Mouse (Mus musculus) forebrain, embryonic 12.5 days (tissue): ENCODE measurements at regions not wholly inside any gene's neighbourhood (a gene's known extent, or its start where the extent isn't known, plus 50 kb on each side); places are given as distances from the start of the nearest gene placed in this dataset.

Experiments used
- ATAC-seq: fragments of 200-750 bp; cut with Nextera tagmentation; 2 replicates; pipeline ENCODE4 v1.8.0; 2017; ENCODE audit warnings: moderate TSS enrichment; ENCODE audit not compliant: low FRiP score
- H3K27ac ChIP-seq: fragments of 300-500 bp; sonication (generic); 2 replicates; pipeline ENCODE4 v1.5.1; 2016; ENCODE audit warnings: mild to moderate bottlenecking
- H3K27me3 ChIP-seq: fragments of 300-500 bp; sonication (generic); 2 replicates; pipeline ENCODE4 v1.6.1; 2016; ENCODE audit warnings: mild to moderate bottlenecking
- H3K36me3 ChIP-seq: fragments of 300-500 bp; sonication (generic); replicated peaks from 2 replicates; pipeline ENCODE4 v1.6.1; 2016; ENCODE audit warnings: mild to moderate bottlenecking
- H3K4me1 ChIP-seq: fragments of 300-500 bp; sonication (generic); 2 replicates; pipeline ENCODE4 v1.6.1; 2016
- H3K4me2 ChIP-seq: fragments of 300-500 bp; sonication (generic); 2 replicates; pipeline ENCODE4 v1.6.1; 2016; ENCODE audit warnings: mild to moderate bottlenecking, moderate library complexity
- H3K4me3 ChIP-seq: fragments of 300-500 bp; sonication (generic); replicated peaks from 2 replicates; pipeline ENCODE4 v1.5.1; 2016; ENCODE audit warnings: mild to moderate bottlenecking
- H3K9ac ChIP-seq: fragments of 300-500 bp; sonication (generic); 2 replicates; pipeline ENCODE4 v1.6.1; 2016; ENCODE audit warnings: mild to moderate bottlenecking
- H3K9me3 ChIP-seq: fragments of 300-500 bp; sonication (generic); 2 replicates; pipeline ENCODE4 v1.6.1; 2016
- WGBS: fragments of 180-500 bp; shearing (Covaris S2); methylation state at CpG from one replicate; pipeline ENCODE4 v1.1.7; 2016; 5-methylcytosine and 5-hydroxymethylcytosine counted together

DNA sequence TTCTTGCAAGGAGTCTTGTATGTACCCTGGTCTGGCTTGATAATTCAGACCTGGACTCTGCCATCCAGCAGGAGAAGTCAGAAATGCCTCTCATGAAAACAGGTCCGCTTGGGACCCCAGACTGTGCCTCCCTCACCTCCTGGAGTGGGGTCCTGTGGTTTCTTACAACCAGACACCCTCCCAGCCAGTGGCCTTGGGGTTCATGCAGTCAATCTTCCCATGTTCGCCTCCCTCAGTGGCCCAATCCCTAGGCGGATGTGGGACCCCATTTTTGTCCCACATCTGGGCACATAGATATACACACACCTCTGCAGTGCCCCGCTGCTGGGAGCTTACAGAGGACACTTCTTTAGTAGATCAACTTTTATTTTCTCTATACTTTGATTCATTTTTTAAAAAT, 217.7 kb downstream of the Lrfn2 start:
- no peaks in the 10 kb centered on the region for H3K27me3 ChIP-seq
- H3K36me3 ChIP-seq = no peaks in the 10 kb centered on the region
- no peak overlapping the region for H3K9ac ChIP-seq
- H3K4me3 ChIP-seq = no peak overlapping the region
- no peak for ATAC-seq
- H3K27ac ChIP-seq = no peak overlapping the region
- no peaks in the 10 kb centered on the region for H3K9me3 ChIP-seq
- H3K4me2 ChIP-seq = no peak overlapping the region
- no peaks in the 10 kb centered on the region for H3K4me1 ChIP-seq
- 86% methylated on average over 4 of the region's 4 CpGs for WGBS

DNA sequence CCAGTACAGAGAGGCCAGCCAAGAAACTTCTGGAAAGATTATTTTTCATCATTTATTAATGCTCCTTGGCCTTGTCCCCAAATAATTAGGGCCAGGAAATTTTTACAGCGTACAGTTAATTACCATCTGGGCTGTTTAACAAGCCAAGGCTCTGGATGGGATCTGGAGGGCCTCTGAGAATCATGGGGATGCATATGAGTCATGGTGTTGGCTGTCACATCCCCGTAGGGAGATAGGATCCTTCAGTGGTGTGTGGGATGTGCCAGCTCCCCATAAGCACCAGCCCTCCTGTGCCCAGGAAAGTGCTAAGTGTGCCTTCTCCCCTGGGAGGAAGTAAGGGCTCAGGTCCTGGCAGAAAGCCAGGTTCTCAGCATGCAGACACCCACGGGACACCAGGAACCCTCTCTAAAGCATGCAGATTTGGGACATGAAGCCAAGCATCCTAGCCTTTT, 218.8 kb downstream of the Lrfn2 start:
- no peak overlapping the region for H3K4me2 ChIP-seq
- no peaks in the 10 kb centered on the region for H3K9me3 ChIP-seq
- no peak overlapping the region for H3K4me3 ChIP-seq
- no peaks in the 10 kb centered on the region for H3K27me3 ChIP-seq
- no peak overlapping the region for H3K27ac ChIP-seq
- H3K9ac ChIP-seq = no peak overlapping the region
- ATAC-seq = no peak
- H3K4me1 ChIP-seq = no peaks in the 10 kb centered on the region
- H3K36me3 ChIP-seq = no peaks in the 10 kb centered on the region
- 83% methylated on average over 3 of the region's 3 CpGs for WGBS

DNA sequence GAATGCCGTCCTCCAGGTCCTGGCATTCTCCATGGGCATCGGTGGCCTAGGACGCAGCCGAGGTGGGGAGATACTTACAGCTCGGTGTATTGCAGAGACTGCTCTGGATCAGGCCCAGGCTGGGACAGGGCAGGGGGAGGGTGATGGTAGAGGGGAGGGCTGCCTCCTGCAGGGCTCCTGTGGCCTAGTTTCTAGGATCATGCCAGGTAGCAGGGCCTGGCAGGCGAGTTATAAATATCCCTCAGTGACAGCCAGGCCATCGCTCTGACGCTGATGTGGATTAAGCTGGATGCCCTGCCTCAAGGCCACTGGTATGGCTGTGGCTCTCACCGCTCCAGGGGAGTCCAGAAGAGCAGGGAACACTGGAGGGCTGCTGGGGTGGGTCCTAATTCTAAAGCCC, 221.8 kb downstream of the Lrfn2 start:
- no peak overlapping the region for H3K27ac ChIP-seq
- H3K4me1 ChIP-seq = no peaks in the 10 kb centered on the region
- H3K4me3 ChIP-seq = no peak overlapping the region
- no peaks in the 10 kb centered on the region for H3K9me3 ChIP-seq
- no peak overlapping the region for H3K4me2 ChIP-seq
- H3K27me3 ChIP-seq = no peaks in the 10 kb centered on the region
- WGBS = 89% methylated on average over 9 of the region's 9 CpGs
- ATAC-seq = no peak
- H3K9ac ChIP-seq = no peak overlapping the region
- H3K36me3 ChIP-seq = no peaks in the 10 kb centered on the region

DNA sequence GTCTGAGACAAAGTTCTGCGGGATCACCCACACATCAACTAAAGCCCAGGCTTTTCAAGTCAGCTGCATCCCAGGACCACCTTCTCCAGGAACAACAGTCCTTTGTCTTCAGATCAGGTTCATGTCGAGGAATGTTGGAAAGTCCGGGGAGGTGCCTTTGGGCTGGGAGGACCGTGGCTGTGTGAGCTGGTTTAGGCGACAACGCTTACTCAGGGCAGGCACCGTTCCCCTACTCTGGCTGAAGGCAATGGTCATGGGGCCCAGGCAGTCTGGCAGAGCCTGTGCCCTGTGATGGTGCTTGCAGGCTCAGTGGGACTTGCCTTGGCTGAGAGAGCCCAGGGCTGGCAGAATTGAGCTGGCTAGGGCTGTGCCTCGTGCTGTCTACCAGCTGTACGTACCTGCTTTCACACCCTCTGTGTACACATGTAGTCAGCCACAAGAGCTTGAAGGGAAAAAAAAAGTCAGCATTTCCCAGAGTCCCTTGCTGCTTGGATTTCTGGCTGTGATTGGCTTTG, 222.9 kb downstream of the Lrfn2 start:
- Histone ChIP-seq H3K4me1 (no peaks in the 10 kb centered on the region), H3K9me3 (no peaks in the 10 kb centered on the region), H3K4me2 (no peak overlapping the region), H3K4me3 (no peak overlapping the region), H3K27me3 (no peaks in the 10 kb centered on the region), H3K9ac (no peak overlapping the region), H3K36me3 (no peaks in the 10 kb centered on the region), H3K27ac (no peak overlapping the region)
- ATAC-seq = no peak
- 71% methylated on average over 9 of the region's 9 CpGs for WGBS

DNA sequence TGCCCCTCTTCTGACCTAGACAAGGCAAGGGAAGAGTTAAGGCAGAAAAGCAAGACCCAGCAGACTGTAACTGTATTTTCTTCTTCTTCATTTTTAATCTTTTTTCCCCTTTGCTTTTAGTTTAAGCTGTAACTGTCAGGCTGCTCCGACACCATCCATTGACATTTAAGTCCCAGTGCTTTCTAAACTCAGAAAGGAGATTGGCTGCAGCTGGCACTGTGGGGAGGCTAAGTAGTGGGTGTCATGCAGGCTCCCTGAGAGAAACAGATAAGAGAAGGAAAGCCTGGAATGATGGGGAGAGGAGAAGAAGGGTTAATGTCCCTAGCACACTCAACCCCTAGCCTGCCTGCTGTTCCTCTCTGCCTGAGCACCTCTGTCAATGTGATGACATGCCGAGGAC, 225.4 kb downstream of the Lrfn2 start:
- 85% methylated on average over 2 of the region's 2 CpGs for WGBS
- H3K36me3 ChIP-seq = no peaks in the 10 kb centered on the region
- H3K4me2 ChIP-seq = no peak overlapping the region
- H3K4me3 ChIP-seq = no peak overlapping the region
- H3K27ac ChIP-seq = no peak overlapping the region
- no peaks in the 10 kb centered on the region for H3K4me1 ChIP-seq
- no peaks in the 10 kb centered on the region for H3K27me3 ChIP-seq
- H3K9ac ChIP-seq = no peak overlapping the region
- no peak for ATAC-seq
- no peaks in the 10 kb centered on the region for H3K9me3 ChIP-seq

DNA sequence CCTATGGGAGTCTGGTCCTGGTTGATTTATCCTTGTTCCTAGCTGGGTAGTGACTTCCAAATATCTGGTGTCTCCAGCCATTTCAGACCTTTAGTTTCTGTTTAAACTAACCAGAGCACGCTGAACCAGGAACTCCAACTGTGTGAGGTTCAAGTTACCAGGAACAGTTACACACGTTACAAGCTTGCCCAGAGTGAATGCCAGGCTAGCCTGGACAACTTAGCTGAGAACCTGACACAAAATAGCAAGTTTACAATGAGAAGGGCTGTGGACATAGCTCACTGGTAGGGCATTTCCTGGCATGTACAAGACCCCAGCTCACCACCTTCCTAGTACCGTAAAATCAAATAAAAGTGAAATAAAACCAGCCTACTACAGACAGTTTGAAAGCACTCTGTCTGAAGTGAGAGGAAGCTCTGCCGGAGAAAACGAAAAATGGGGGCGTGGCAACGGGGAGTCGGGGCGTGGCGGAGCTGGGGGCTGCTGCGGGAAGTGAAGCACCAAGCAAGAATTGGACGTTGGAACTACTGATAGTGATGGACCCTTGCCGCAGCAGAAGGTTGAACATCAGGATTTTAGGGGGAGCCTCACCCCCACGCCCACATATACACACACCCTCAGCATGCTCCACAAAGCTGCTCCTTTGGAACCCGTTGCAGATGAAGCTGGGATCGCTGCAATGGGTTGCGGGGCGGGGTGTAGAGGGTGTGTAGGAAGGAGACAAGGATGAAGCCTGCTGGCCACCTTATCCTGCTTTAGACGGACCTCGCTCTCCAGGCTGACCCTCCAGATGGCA, 239.3 kb downstream of the Lrfn2 start:
- peak overlapping the region; percentile 40 for H3K4me3 ChIP-seq
- no peak overlapping the region for H3K27ac ChIP-seq
- H3K4me2 ChIP-seq = peak overlapping the region; percentile 72
- peaks cover 16% of the 10 kb centered on the region for H3K4me1 ChIP-seq
- ATAC-seq = no peak
- H3K36me3 ChIP-seq = no peaks in the 10 kb centered on the region
- H3K9me3 ChIP-seq = no peaks in the 10 kb centered on the region
- H3K9ac ChIP-seq = peak overlapping the region; percentile 40; the same call in 1 of the 2 replicates
- WGBS = 5% methylated on average over 20 of the region's 20 CpGs
- H3K27me3 ChIP-seq = peaks cover 14% of the 10 kb centered on the region

DNA sequence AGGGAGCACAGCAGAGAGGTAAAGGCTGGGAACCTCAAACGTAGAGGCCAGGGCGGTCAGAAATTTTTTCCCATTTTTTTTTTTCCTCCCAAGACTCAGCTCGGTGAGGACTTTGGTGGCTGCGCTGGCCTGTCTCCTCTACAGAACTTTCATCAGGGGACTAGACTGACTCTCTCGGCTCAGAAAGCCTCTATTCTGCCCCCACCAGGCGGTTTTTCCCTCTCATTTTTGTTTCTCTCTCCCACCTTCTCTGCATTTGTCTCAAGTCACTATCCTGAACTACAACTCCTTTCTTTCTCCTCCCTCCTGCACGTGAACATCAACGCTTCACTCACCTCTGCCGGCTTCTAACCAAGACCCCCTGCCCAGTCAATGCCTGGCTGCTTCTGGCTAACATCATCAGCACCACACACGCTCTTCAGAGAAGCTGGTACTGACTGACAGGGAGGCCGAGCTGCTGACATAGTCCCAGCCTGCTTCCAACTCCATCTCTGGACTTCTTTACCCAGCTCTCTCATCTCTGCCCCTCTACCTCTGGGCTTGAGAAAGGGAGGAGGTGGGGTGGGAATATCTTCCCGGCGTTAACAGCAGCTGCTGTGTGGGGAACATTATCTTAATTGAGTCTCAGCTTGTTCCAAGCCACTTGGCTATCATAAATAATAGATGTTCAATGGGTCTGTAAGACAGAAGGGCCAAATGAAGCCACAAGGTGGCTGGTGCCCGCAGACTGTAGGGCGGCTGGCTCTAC, 240.0 kb downstream of the Lrfn2 start:
- H3K27me3 ChIP-seq = peaks cover 14% of the 10 kb centered on the region
- peaks cover 16% of the 10 kb centered on the region for H3K4me1 ChIP-seq
- WGBS = 12% methylated on average over 15 of the region's 15 CpGs
- no peaks in the 10 kb centered on the region for H3K9me3 ChIP-seq
- peak overlapping the region; percentile 72 for H3K4me2 ChIP-seq
- H3K36me3 ChIP-seq = no peaks in the 10 kb centered on the region
- peak overlapping the region; percentile 40 for H3K4me3 ChIP-seq
- H3K27ac ChIP-seq = no peak overlapping the region
- no peak overlapping the region for H3K9ac ChIP-seq
- ATAC-seq = no peak

DNA sequence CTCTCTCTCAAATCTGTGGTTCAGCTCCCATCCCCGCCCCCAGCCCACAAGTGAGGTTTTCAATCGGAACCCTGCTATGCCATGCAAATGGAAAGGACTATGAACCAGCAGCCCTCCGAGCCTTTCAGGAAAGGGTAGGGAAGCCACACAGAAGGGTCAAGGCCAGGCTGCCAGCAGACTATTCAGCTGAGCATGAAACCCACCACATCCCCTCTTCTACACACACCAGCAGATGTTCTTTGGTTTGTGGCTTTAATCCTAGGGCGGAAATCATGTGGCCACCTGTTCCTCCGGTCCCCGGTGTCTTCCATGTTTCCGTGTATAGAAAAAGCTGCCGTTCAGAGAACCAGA, 240.6 kb downstream of the Lrfn2 start:
- H3K4me1 ChIP-seq = peaks cover 16% of the 10 kb centered on the region
- H3K4me2 ChIP-seq = no peak overlapping the region
- WGBS = 59% methylated on average over 8 of the region's 8 CpGs

DNA sequence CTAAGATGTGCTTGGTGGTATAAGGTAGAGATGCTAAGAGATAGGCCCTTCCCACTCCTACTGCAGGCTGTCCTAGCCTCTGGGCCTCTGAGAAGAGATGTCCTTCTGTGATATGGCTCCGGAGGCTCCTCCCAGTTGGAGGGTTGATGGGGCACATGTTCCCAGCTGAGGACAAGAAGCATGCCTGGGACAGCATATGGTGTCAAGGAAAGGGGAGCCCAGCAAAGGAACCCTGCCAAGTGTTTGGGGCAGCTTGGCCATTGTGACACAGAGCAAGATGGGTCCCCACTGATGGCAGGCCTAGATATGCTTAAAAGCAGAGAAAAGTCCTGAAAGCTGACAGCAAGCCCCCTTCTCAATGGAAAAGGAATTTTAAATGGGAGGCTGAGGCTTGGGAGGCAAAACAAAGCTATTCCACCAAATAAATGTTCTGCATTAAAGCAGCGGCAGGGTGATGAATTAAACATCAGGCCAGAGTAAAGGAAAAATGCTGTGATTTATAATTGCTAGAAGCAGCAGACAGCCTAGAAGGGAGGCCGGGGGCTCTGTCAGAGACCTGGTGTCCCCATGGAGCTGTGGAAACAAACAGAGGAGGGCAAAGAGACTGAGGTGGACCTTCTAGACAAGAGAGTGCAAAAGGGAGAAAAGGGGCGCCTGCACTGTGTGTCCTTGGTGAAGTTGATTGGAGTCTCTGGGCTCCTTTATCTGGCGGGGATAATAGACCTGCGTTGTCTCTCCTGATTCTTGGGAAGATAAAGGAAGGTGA, 246.0 kb downstream of the Lrfn2 start:
- ATAC-seq = peak; percentile 43; the same call in 1 of the 2 replicates
- H3K36me3 ChIP-seq = no peaks in the 10 kb centered on the region
- no peak overlapping the region for H3K4me3 ChIP-seq
- H3K4me2 ChIP-seq = no peak overlapping the region
- no peak overlapping the region for H3K9ac ChIP-seq
- 59% methylated on average over 6 of the region's 6 CpGs for WGBS
- H3K9me3 ChIP-seq = no peaks in the 10 kb centered on the region
- peaks cover 19% of the 10 kb centered on the region for H3K4me1 ChIP-seq
- H3K27ac ChIP-seq = peak overlapping the region; percentile 61
- H3K27me3 ChIP-seq = 0 out of 2 replicates have a peak, but pooled peaks cover 3% of the 10 kb centered on the region

More for the DNA sequence above, 240.6 kb downstream of the Lrfn2 start:
- Histone ChIP-seq H3K27me3 (peaks cover 14% of the 10 kb centered on the region), H3K9me3 (no peaks in the 10 kb centered on the region), H3K36me3 (no peaks in the 10 kb centered on the region), H3K9ac (no peak overlapping the region), H3K4me3 (no peak overlapping the region), H3K27ac (no peak overlapping the region)
- no peak for ATAC-seq

DNA sequence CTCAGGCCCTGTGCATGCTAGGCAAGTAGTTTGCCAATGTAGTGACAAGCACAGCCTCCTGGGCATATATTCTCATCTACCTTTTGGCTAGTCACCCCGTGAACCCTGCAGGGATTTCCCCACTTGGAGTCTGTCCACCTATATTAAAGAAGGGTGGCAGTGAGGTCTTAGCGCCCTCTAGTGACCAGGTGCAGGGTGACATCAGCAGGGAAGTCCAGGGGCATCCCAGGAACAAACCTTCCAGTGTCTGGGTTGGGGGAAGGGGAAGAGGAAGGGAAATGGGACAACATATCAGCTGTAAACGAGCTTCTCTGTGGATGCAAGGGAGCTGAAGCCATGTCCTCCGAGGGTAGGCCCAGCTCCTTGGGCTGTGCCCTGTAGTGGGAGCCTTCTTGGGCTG, 245.7 kb upstream of the Mocs1 start:
- H3K4me3 ChIP-seq = no peak overlapping the region
- no peak; the same call in 1 of the 2 replicates for ATAC-seq
- H3K27ac ChIP-seq = no peak overlapping the region
- H3K27me3 ChIP-seq = 0 out of 2 replicates have a peak, but pooled peaks cover 3% of the 10 kb centered on the region
- no peak overlapping the region for H3K9ac ChIP-seq
- H3K9me3 ChIP-seq = no peaks in the 10 kb centered on the region
- 10% methylated on average over 4 of the region's 4 CpGs for WGBS
- no peak overlapping the region for H3K4me2 ChIP-seq
- H3K36me3 ChIP-seq = no peaks in the 10 kb centered on the region
- H3K4me1 ChIP-seq = peaks cover 19% of the 10 kb centered on the region

DNA sequence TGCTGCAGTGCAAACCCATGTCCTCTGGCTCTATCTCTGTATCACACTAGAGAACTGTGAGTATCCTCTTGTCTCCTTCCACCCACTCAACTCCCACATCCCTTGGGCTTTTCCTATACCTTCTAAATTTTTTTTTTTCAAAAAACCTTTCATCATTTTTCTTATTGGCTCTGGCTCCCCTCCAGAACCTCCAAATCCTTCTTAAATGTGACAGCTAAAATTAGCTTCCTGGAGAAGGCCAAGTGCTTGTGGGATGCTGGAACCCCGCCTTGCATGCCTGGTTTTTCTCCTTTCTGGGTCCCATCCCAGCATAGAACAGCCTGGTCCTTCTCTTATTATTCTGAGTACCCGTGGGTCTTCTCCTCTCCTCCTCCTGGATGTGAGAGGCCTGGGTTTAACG, 244.2 kb upstream of the Mocs1 start:
- Histone ChIP-seq H3K4me1 (peaks cover 7% of the 10 kb centered on the region), H3K4me3 (no peak overlapping the region)

DNA sequence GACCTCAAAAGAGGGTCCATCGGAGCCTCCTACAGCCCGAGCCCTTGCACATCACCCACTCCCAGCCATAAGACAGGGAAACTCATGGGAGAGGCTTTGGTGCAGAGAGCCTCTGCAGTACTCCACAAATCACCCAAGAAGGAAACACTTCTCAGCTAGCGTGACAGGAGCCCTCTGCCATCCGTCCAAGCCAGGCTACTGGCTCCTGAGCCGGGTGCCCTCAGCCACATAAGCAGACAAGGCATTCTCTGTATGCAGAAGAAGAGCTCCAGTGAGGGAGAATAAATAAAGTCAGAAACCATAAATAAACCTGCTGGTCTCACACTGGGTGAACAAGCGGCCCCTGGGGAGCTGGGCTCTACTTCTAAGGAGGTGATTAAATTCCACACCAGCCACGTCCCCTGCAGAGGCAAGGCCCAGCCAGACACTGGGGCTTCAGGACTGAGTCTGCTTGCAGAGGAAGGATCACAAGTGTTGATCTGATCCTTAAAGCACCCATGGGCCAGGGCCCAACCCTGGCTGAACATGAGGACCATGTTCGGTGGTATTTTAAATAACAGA, 243.0 kb upstream of the Mocs1 start:
- WGBS = 58% methylated on average over 8 of the region's 8 CpGs
- H3K27ac ChIP-seq = no peak overlapping the region
- H3K27me3 ChIP-seq = 0 out of 2 replicates have a peak, but pooled peaks cover 3% of the 10 kb centered on the region
- H3K9ac ChIP-seq = no peak overlapping the region
- H3K9me3 ChIP-seq = no peaks in the 10 kb centered on the region
- ATAC-seq = no peak
- H3K36me3 ChIP-seq = no peaks in the 10 kb centered on the region
- H3K4me3 ChIP-seq = no peak overlapping the region
- no peak overlapping the region for H3K4me2 ChIP-seq
- H3K4me1 ChIP-seq = no peaks in the 10 kb centered on the region

More for the DNA sequence above, 244.2 kb upstream of the Mocs1 start:
- no peak overlapping the region for H3K27ac ChIP-seq
- no peak overlapping the region for H3K9ac ChIP-seq
- H3K4me2 ChIP-seq = no peak overlapping the region
- H3K27me3 ChIP-seq = 0 out of 2 replicates have a peak, but pooled peaks cover 3% of the 10 kb centered on the region
- no peak for ATAC-seq
- WGBS = 77% methylated on average over 3 of the region's 3 CpGs
- no peaks in the 10 kb centered on the region for H3K36me3 ChIP-seq
- H3K9me3 ChIP-seq = no peaks in the 10 kb centered on the region
